Mouse (Mus musculus) G1E (cell line): Measurements from ENCODE around the gene Tex21. TPM values are rescaled to one million over a fixed set of nuclear protein-coding genes. Genes with fewer than 3 reads are reported as not detected.

Experiments used
- ATAC-seq: 2 replicates; pipeline ENCODE4 v1.8.0; 2016; ENCODE audit warnings: mild to moderate bottlenecking; ENCODE audit not compliant: insufficient number of reproducible peaks, poor library complexity, low FRiP score, severe bottlenecking; ENCODE audit errors: extremely low read depth
- DNase-seq: peaks from one replicate; pipeline ENCODE4 v3.0.0; 2012; ENCODE audit warnings: low spot score
- H3K27me3 ChIP-seq: 2 replicates; pipeline ENCODE4 v1.6.1; 2012; ENCODE audit warnings: mild to moderate bottlenecking, low read length, inconsistent platforms; ENCODE audit not compliant: insufficient read depth
- H3K36me3 ChIP-seq: replicated peaks from 2 replicates; pipeline ENCODE3; 2012; ENCODE audit warnings: mild to moderate bottlenecking, inconsistent platforms
- H3K4me1 ChIP-seq: 2 replicates; pipeline ENCODE4 v1.6.1; 2012; ENCODE audit warnings: low read depth, low read length, inconsistent platforms, mixed read lengths; ENCODE audit not compliant: insufficient read depth
- H3K4me3 ChIP-seq: 2 replicates; pipeline ENCODE4 v1.5.1; 2012; ENCODE audit warnings: low read depth, mild to moderate bottlenecking, inconsistent platforms, low read length, moderate library complexity, mixed read lengths
- H3K9me3 ChIP-seq: replicated peaks from 2 replicates; pipeline ENCODE4 v1.6.1; 2012; ENCODE audit warnings: inconsistent platforms
- CTCF ChIP-seq: IDR thresholded peaks from 2 replicates; pipeline ENCODE4 v1.5.1; 2012; ENCODE audit warnings: low read depth, low read length, inconsistent platforms, mixed read lengths
- GATA1 ChIP-seq: IDR thresholded peaks from 2 replicates; pipeline ENCODE4 v1.6.1; 2012; ENCODE audit warnings: borderline replicate concordance, low read length, inconsistent platforms, mixed read lengths
- GATA2 ChIP-seq: IDR thresholded peaks from 2 replicates; pipeline ENCODE4 v1.6.1; 2012; ENCODE audit warnings: low read depth, low read length, inconsistent platforms, borderline replicate concordance
- POLR2AphosphoS5 ChIP-seq: IDR thresholded peaks from 2 replicates; pipeline ENCODE4 v1.6.1; 2012; ENCODE audit warnings: low read depth, low read length, inconsistent platforms; ENCODE audit not compliant: insufficient replicate concordance
- TAL1 ChIP-seq: conservative IDR thresholded peaks from 2 replicates; pipeline ENCODE4 v1.6.1; 2012; ENCODE audit warnings: low read depth, low read length, inconsistent platforms, mixed read lengths
- polyA plus RNA-seq: library from polyadenylated mRNA; stranded (reverse); fragments of >175 nt; gene quantifications from 2 replicates; pipeline ENCODE4 v1.2.3, GENCODE M21; 2012
- total RNA-seq, 2 experiments: library from RNA; stranded (forward) in 1 of 2; stranded (reverse) in 1 of 2; fragments of 200-1000 nt in 1 of 2; fragments of >200 nt in 1 of 2; fragmentation: Nextera tagmentation in 1 of 2; gene quantifications; 2 replicates each; pipeline ENCODE4 v1.2.3; 2014 to 2017

Tex21 gene
- total and polyA plus RNA-seq, 3 experiments: 0.26 to 6.8 (median 0.66) TPM

GRCm38 (mm10) chr12:76254725-76255498 is 8.4 kb upstream of the Tex21 start, which contains the start of gene Mthfd1:
Gene Mthfd1 (plus strand): TSS chr12:76255298.
- ATAC-seq: peak; percentile 97
- H3K4me3 ChIP-seq: peak within 1 kb of the TSS; percentile 79
- peaks cover 65% of the 10 kb centered on the region for H3K4me1 ChIP-seq

DNA sequence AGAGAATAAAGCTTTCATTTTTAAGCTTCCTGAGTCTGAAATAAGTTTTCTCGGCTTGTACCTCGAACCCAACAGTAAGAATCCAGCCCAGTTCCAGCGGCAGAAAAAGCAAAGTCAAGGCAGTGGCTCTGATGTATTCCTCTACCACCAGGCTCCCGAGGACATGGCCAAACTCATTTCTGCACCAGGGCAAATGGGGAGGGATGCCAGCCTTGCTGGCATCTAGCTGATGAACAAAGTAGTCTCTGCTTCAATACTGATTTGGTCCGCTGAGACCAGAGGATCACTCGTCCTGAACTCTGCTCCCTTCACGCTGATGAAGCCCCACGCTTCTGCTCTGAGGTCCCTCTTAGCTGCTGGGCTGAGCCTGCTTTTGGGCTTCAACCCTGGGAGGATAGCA is 7.4 kb upstream of the Tex21 start:
- Histone ChIP-seq H3K27me3 (no peaks in the 10 kb centered on the region), H3K9me3 (no peaks in the 10 kb centered on the region), H3K4me1 (peaks cover 67% of the 10 kb centered on the region), H3K4me3 (no peak overlapping the region), H3K36me3 (peaks cover 22% of the 10 kb centered on the region)
- ATAC-seq (no peak), DNase-seq (no peak)
- TF ChIP-seq CTCF: no peak
- TF ChIP-seq POLR2AphosphoS5: no peak
- TF ChIP-seq TAL1: no peak
- TF ChIP-seq GATA2: no peak

More at GRCm38 (mm10) chr12:76254725-76255498, 8.4 kb upstream of the Tex21 start, which contains the start of gene Mthfd1:
- peaks cover 27% of the 10 kb centered on the region for H3K36me3 ChIP-seq
- DNase-seq: peak; percentile 100
- TF ChIP-seq GATA1 (no peak), POLR2AphosphoS5 (no peak), GATA2 (no peak), TAL1 (no peak), CTCF (no peak)
- no peaks in the 10 kb centered on the region for H3K9me3 ChIP-seq
- H3K27me3 ChIP-seq: no peaks in the 10 kb centered on the region

- H3K4me1 ChIP-seq: peaks cover 63% of the 10 kb centered on the region
- no peak for ATAC-seq
- DNase-seq: no peak
- TF ChIP-seq GATA2: no peak
- no peak for TF ChIP-seq POLR2AphosphoS5
- TF ChIP-seq GATA1: no peak
- no peak overlapping the region for H3K4me3 ChIP-seq
- H3K36me3 ChIP-seq: peaks cover 18% of the 10 kb centered on the region
- H3K9me3 ChIP-seq: no peaks in the 10 kb centered on the region
- no peaks in the 10 kb centered on the region for H3K27me3 ChIP-seq
Observed at GRCm38 (mm10) chr12:76253591-76253990, 7.0 kb upstream of the Tex21 start.

GRCm38 (mm10) chr12:76253090-76253489 is 6.5 kb upstream of the Tex21 start:
- Histone ChIP-seq H3K27me3 (no peaks in the 10 kb centered on the region), H3K36me3 (peaks cover 14% of the 10 kb centered on the region), H3K9me3 (no peaks in the 10 kb centered on the region), H3K4me3 (no peak overlapping the region), H3K4me1 (peaks cover 59% of the 10 kb centered on the region)
- DNase-seq: no peak
- ATAC-seq: no peak
- TF ChIP-seq GATA2: no peak
- no peak for TF ChIP-seq TAL1
- no peak for TF ChIP-seq GATA1
- no peak for TF ChIP-seq POLR2AphosphoS5
- TF ChIP-seq CTCF: no peak

DNA sequence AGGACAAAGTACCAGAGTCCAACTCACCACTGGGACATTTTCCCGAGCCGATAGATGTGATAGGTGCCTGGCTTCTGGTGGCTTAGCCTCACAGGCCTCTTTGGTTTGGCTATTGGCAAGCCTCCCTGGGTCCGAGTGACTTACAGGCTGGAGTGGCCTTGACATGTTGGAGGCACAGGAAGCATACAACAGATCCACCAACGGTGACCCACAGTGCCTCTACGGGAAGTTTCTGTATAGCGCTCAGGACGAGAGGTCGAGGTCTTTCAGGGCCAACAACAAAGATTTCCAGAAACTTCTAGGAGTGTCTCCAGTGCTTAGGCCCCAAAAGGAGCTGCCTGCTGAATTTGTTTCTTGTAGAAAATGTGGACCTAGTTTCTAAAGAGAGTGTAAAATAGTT is 1.6 kb downstream of the Tex21 start:
- TF ChIP-seq POLR2AphosphoS5: no peak
- no peak for TF ChIP-seq GATA2
- no peak for TF ChIP-seq TAL1
- no peak for TF ChIP-seq CTCF
- no peak for TF ChIP-seq GATA1
- ATAC-seq (no peak), DNase-seq (no peak)

GRCm38 (mm10) chr12:76241833-76242232 is 4.7 kb downstream of the Tex21 start:
- peaks cover 78% of the 10 kb centered on the region for H3K4me1 ChIP-seq

More for the DNA sequence above, 1.6 kb downstream of the Tex21 start:
- peaks cover 56% of the 10 kb centered on the region for H3K4me1 ChIP-seq
- peaks cover 1% of the 10 kb centered on the region for H3K36me3 ChIP-seq
- H3K4me3 ChIP-seq: no peak overlapping the region
- no peaks in the 10 kb centered on the region for H3K27me3 ChIP-seq
- peaks cover 4% of the 10 kb centered on the region for H3K9me3 ChIP-seq

More at GRCm38 (mm10) chr12:76241833-76242232, 4.7 kb downstream of the Tex21 start:
- Histone ChIP-seq H3K27me3 (no peaks in the 10 kb centered on the region), H3K4me3 (peak overlapping the region; percentile 57), H3K9me3 (peaks cover 4% of the 10 kb centered on the region), H3K36me3 (peaks cover 4% of the 10 kb centered on the region)
- TF ChIP-seq GATA1: no peak
- no peak for TF ChIP-seq POLR2AphosphoS5
- TF ChIP-seq CTCF: no peak
- no peak for TF ChIP-seq TAL1
- ATAC-seq: no peak
- no peak for DNase-seq
